Mouse (Mus musculus): ENCODE results near the gene Kif17. TPM values are rescaled to one million over a fixed set of nuclear protein-coding genes. Genes with fewer than 3 reads are reported as not detected.

Gene Kif17
- polyA plus RNA-seq, 1 experiment from 2014 or later = 1.9 TPM

Small RNA genes within 50 kb of the gene (microRNA-seq; reads per million reads assigned to microRNA genes)
- not detected for gene Gm27646
- gene Mir7019 = 0.83 reads per million

Other genes starting within 250 kb of the Kif17 start
- gene Hp1bp3, start 34.1 kb upstream of the Kif17 start, polyA plus RNA-seq (2015; fragmentation: Nextera tagmentation; extraction: Ambion mirVana) = 131 and 141 TPM in 2 replicates
- 0.46 and 0.82 TPM in 2 replicates for gene Sh2d5, start within 50 bp of the Kif17 start, polyA plus RNA-seq (2015; fragmentation: Nextera tagmentation; extraction: Ambion mirVana)
- gene Ddost, start 54.3 kb downstream of the Kif17 start, polyA plus RNA-seq (2015; fragmentation: Nextera tagmentation; extraction: Ambion mirVana) = 418 and 440 TPM in 2 replicates
- 33.0 and 34.2 TPM in 2 replicates for gene Pink1, start 75.9 kb downstream of the Kif17 start, polyA plus RNA-seq (2015; fragmentation: Nextera tagmentation; extraction: Ambion mirVana)
- gene Cda, start 117.6 kb downstream of the Kif17 start, polyA plus RNA-seq (2015; fragmentation: Nextera tagmentation; extraction: Ambion mirVana) = 12.6 and 14.9 TPM in 2 replicates
- not detected in 2 replicates for gene Fam43b, start 146.1 kb downstream of the Kif17 start, polyA plus RNA-seq (2015; fragmentation: Nextera tagmentation; extraction: Ambion mirVana)
- gene Mul1, start 184.2 kb downstream of the Kif17 start, polyA plus RNA-seq (2015; fragmentation: Nextera tagmentation; extraction: Ambion mirVana) = 18.6 and 22.2 TPM in 2 replicates
- 2.8 and 3.2 TPM in 2 replicates for gene Camk2n1, start 203.9 kb downstream of the Kif17 start, polyA plus RNA-seq (2015; fragmentation: Nextera tagmentation; extraction: Ambion mirVana)